Mouse (Mus musculus): ENCODE measurements around the gene Mrtfb.

Gene Mrtfb

DNA sequence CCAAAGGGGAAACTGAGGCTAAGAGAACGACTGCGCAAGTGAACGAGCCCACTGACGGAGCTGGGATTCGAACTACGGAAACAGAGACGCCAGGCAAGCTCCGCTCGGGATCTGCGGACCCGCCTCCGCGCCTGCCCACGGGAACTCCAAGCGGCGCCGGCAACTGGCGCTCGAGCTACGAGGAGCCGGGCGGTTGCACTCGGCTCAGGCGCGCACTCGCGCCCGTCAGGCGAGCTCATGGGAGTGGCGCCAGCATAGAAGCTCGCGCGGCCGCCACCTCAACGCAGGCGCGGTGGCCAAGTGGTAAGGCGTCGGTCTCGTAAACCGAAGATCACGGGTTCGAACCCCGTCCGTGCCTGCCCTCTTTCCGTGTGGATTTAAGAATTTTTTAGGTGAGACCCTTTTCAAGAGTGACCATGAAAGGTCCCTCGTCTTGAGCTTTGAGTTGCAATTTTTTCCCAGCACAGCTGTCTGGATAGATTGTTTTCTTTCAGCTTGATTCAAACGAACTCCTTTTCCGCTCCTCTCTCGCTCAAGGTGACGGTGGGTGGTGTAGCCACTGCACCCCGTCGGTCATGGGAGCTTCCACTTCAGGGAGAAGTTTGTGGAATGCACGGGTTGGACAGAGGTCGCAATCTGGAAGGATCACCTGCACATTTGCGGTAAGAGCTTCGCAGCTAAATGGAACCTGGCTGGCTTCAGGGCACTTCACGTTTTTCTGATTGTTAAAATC, 180.9 kb downstream of the Mrtfb start:
- peak; percentile 98 to 99 for DNase-seq (ENCODE audit: low read depth in 2 of 2, low spot score in 2 of 2)

DNA sequence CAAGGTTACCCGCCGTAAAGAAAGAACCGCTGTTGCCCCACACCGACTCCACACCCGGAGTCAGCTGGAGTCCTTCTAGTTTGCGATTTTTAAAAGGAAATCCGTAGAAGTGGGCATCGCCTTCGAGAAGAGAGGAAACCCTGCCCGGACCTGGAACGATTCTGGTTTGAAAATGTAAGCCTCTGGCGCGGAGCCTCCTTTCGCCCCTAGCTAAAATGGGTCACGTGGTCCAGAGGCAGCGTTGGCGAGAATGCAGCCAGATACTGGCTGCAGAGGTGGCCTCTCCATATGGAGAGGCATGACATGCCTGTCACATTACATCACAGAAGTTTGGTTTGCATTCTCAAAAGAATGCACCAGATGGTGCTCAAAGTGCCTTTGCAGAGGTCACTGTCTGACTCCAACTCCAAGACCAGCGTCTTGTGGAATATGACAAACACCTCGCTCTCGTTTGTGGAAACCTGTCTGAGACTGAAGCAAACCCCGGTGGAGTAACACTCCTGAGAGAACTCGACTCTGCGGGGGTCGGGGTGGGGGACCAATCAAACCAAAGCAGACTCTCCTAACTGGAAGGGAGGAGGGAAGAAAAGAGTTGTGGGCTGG, 181.6 kb downstream of the Mrtfb start:
- DNase-seq (ENCODE audit: low read depth in 2 of 2, low spot score in 2 of 2), result no peak

- DNase-seq (ENCODE audit: low read depth in 2 of 2, low spot score in 2 of 2), result peak; percentile 27 to 45
Measured at GRCm38 (mm10) chr16:13440468-13440867, 184.2 kb downstream of the Mrtfb start.

GRCm38 (mm10) chr16:13443764-13444163, 187.5 kb downstream of the Mrtfb start:
- DNase-seq (ENCODE audit: low read depth in 2 of 2, low spot score in 2 of 2), result no peak

- DNase-seq (ENCODE audit: low read depth in 2 of 2, low spot score in 2 of 2), result no peak
Measured at GRCm38 (mm10) chr16:13445461-13445860, 189.2 kb downstream of the Mrtfb start.

DNA sequence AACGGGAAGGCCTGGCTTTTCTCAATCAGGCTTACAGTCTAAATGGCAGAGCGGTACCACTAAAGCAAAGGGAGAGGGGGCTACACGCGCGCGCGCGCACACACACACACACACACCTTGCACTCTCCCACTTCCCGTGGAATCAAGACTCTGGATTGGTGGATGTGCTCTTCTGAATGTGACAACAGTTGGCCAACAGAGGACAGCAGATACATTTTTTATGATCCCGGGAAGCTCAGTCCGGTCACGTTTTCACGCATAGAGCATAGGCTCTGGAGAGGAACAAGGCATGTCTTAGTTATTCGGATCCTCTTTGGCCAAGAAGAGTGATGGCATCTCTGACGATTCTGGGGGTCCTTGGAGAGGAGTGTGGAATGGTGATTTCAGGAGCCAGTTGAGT, 190.2 kb downstream of the Mrtfb start:
- DNase-seq (ENCODE audit: low read depth in 2 of 2, low spot score in 2 of 2), result no peak

- DNase-seq (ENCODE audit: low read depth in 2 of 2, low spot score in 2 of 2), result no peak
Measured at GRCm38 (mm10) chr16:13446971-13447283, 190.6 kb downstream of the Mrtfb start.

DNA sequence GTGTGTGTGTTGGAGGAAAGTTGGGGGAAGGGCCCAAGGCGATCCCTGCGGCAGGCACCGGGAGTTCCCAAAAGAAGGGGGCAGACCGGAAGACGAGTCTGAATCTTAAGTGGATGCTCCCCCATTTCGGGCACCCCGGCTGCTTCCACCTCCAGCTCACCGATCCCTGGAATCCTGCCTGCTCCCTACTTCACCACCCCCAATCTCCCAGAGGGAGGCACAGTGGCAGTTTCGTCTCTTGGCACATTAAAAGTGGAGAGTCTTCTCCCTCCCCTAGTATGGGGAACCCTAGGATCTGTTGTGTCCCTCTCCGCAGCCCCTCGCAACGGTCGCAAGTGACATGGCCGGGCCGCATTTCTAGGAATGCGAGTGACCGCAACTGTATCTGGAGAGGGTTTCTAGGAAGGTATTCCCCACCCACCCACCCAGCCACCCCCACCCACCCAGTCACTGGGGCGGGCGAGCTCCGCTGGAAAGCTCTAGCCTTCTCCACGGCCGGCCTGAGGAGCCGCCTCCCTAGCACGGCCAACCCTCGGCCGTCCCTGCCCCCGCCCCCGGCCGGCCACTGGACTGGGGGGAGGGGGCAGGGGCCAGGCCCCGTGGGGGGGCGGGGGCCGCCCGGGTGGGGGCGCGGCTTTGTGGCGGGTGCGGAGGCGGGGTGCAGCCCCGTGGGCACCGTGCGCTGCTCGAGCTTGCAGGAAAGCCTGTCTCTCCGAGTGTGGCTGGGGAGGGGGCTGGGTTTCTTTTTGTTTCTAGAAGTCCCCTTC, 191.2 kb downstream of the Mrtfb start:
- no peak for DNase-seq (ENCODE audit: low read depth in 2 of 2, low spot score in 2 of 2)

GRCm38 (mm10) chr16:13448051-13448705, 191.9 kb downstream of the Mrtfb start:
- no peak for DNase-seq (ENCODE audit: low read depth in 2 of 2, low spot score in 2 of 2)

- DNase-seq (ENCODE audit: low read depth in 2 of 2, low spot score in 2 of 2), result no peak
Measured at GRCm38 (mm10) chr16:13448706-13449090, 192.4 kb downstream of the Mrtfb start.

DNA sequence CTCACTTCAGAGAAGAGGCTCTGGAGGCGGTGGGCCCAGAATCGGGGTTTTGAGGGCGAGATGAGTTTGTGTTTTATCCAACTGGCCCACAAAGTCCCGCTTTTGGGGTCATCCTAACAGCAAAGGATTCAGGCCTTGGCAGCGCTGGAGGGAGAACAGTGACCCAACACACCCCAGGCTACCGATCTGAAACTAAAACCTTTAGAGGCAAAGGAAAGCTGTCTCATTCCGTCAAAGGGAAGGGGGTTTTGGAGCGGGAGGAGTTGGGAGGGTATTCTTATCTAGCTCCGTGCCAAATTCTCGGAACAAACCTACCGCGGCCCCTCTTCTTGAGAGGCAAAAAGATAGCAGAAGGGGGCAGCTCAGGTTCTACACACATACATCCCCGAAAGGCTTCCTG, 193.2 kb downstream of the Mrtfb start:
- DNase-seq (ENCODE audit: low read depth in 2 of 2, low spot score in 2 of 2), result no peak

DNA sequence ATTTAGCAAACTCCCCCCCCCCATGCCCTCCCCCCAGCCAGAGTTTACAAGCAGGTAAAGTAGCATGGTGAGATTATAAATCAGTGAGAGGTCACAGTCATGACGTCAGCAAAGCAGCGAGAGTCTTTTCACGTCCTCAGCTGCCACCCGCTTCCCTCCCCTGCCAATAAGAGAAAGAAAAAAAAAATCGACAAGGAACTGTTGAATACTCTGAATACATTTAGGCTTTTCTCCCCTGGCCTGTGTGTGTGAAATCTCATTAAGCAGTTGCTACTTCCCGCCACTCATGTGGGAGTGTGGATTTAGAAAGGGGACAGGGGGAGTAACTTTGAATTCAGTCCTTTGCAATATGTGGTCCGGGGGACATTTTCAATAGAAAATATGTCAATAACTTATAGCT, 194.6 kb downstream of the Mrtfb start:
- no peak for DNase-seq (ENCODE audit: low read depth in 2 of 2, low spot score in 2 of 2)

DNA sequence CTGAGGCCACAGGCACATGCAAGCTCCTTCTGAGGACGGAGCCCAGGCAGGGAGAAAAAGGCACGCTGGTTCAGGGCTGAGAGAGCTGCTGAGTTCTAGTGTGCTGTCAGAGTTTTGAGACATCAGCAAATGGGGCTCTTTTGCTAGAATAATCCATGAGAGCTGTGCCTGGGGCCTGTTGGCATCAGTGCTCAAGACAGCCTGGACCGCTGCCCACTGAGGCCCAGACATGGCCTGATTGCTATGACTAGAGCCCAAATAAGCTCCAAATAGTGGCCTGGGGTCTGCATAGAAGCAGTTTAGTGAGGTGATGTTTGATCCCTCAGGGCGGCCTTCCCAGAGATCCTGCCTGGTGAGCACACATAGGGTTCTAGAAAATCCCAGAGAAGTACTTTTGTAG, 195.7 kb downstream of the Mrtfb start:
- no peak for DNase-seq (ENCODE audit: low read depth in 2 of 2, low spot score in 2 of 2)

DNA sequence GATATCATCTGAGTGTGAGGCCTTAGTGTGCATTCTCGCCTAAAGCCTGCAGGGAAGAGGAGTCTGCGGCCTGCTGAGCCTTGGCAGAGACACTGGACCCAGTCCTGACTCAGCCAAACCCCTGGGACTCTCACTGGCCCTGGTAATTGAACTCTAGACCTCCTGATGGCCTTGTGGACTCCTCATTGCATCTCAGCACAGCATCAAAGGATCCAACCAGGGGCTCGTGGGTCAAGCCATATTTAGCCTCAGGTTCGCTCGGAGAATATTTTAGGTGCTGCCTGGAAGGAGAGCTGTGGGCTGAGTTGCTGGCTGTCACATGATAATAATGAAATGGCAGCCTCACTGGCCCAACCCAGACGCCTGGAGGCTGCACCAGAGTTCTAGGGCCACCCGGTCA, 196.4 kb downstream of the Mrtfb start:
- DNase-seq (ENCODE audit: low read depth in 2 of 2, low spot score in 2 of 2), result no peak

DNA sequence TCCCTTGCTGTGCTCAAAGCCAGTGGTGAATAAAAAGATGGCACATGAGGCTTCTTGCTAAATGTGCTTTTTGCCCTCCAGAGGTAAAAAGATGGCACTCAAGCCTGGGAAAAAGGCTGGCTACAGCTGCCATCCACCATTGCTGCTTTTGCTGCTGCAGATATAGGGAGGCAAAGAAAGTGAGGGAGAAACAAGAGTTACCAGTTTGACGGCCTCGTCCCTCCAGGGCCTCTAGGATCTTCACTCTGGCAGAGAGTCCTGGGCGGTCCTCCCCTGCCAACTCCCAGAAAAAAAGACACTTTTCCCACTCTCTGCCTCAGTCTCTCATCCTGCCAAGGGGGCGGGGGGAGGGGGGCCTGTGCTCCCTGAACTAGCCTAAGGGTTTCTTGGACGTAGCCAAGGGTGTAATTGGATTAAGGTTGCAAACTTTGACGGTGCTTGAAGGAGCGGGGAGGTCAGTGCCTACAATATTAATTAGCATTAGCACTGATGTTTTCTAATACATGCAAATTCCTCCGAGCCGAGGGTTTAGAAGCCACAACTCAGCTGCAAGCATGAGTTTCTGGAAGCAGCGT, 197.8 kb downstream of the Mrtfb start:
- DNase-seq (ENCODE audit: low read depth in 2 of 2, low spot score in 2 of 2), result no peak

- no peak for DNase-seq (ENCODE audit: low read depth in 2 of 2, low spot score in 2 of 2)
Measured at GRCm38 (mm10) chr16:13455560-13455959, 199.3 kb downstream of the Mrtfb start.

- DNase-seq (ENCODE audit: low read depth in 2 of 2, low spot score in 2 of 2), result no peak
Measured at GRCm38 (mm10) chr16:13458556-13458955, 202.3 kb downstream of the Mrtfb start.

DNA sequence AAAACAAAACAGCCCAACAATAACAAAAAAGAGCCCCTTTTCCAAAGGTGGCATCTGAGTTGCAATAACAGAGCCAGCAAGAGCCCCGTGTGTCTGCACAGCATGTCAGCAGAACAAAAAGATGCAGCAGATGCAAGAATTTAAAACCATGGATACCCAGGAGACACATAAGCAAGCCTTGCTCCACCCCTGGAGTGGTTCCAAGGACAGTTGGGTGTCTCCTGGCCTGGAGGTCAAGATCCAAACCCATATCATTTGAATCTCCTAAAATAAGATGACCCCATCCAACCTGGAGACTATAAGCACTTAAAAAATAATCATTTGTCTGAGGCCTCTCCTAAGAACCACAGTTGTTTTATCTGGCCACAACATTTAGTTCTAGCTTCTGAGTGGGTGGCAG, 203.8 kb downstream of the Mrtfb start:
- no peak for DNase-seq (ENCODE audit: low read depth in 2 of 2, low spot score in 2 of 2)

DNA sequence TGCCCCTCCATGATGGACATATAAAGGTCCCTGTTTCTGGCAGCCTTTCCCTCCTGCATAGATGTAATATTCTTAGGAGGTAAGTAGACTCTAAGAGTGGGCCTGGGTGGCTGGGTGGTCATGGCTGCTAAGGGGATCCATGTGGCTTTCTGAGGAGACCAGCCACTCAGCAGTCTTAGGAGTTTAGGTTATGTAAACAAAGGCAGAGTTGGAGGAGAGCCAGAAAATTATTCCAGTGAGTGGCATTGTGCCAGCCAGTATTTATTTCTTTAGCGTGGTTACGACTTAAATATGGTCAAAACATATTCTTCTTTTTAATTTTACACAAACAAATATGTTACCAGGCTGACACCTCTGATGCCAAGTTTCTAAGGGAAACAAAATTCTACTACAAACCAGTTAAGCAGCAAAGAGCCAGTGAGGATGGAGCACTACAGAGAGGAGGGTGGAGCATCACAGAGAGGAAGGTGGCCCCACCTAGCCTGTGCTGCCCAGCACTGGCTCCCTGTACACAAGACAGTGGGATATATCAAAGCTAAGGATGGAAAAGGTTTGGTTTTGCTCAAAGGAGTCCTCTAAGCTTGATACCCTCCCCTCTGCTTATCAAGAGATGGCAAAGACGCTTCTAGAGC, 204.6 kb downstream of the Mrtfb start:
- DNase-seq (ENCODE audit: low read depth in 2 of 2, low spot score in 2 of 2), result no peak

DNA sequence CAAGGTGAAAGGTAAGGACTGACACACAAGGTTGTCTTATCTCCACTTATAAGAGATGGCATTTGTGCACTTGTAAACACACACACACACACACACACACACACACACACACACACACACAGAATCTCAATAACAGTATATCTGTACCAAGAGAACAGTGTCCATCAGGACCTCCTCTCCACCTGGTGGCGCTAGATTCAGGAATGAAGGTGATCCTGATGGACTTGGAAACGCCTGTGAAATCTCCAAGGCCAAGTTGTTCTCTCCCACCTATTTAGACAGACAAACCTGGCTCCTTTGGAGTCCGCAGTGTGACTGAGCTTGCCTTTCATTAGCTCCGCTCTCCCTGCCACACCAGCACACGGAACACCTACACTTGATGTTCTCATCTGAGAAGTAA, 208.4 kb downstream of the Mrtfb start:
- DNase-seq (ENCODE audit: low read depth in 2 of 2, low spot score in 2 of 2), result no peak
